Mouse (Mus musculus) embryonic facial prominence, embryonic 14.5 days (tissue): Measurements from ENCODE around the gene Slc35f3. TPM values are rescaled to one million over a fixed set of nuclear protein-coding genes. Genes with fewer than 3 reads are reported as not detected.

Experiments used
- ATAC-seq: fragments of 200-750 bp; cut with Nextera tagmentation; 2 replicates; pipeline ENCODE4 v1.8.0; 2017; ENCODE audit warnings: low read depth, moderate number of reproducible peaks, moderate TSS enrichment
- DNase-seq: peaks from one replicate; pipeline ENCODE4 v3.0.0-alpha.2; 2015; ENCODE audit warnings: low spot score
- H3K27ac ChIP-seq: fragments of 300-500 bp; sonication (generic); replicated peaks from 2 replicates; pipeline ENCODE4 v1.5.1; 2014; ENCODE audit warnings: low read depth, mild to moderate bottlenecking, low read length, moderate library complexity
- H3K27me3 ChIP-seq: fragments of 300-500 bp; sonication (generic); replicated peaks from 2 replicates; pipeline ENCODE4 v1.6.1; 2014; ENCODE audit warnings: low read length; ENCODE audit not compliant: control insufficient read depth, insufficient read depth
- H3K36me3 ChIP-seq: fragments of 300-500 bp; sonication (generic); 2 replicates; pipeline ENCODE4 v1.6.1; 2014; ENCODE audit warnings: low read length, mixed read lengths; ENCODE audit not compliant: control insufficient read depth, insufficient read depth
- H3K4me1 ChIP-seq: fragments of 300-500 bp; sonication (generic); 2 replicates; pipeline ENCODE4 v1.6.1; 2014; ENCODE audit warnings: antibody characterized with exemption, low read length; ENCODE audit not compliant: control insufficient read depth, insufficient read depth
- H3K4me2 ChIP-seq: fragments of 300-500 bp; sonication (generic); 2 replicates; pipeline ENCODE4 v1.6.1; 2014; ENCODE audit warnings: low read depth, mild to moderate bottlenecking, low read length, moderate library complexity, mixed read lengths
- H3K4me3 ChIP-seq: fragments of 300-500 bp; sonication (generic); 2 replicates; pipeline ENCODE4 v1.5.1; 2014; ENCODE audit warnings: low read depth, mild to moderate bottlenecking, low read length
- H3K9ac ChIP-seq: fragments of 300-500 bp; sonication (generic); 2 replicates; pipeline ENCODE4 v1.6.1; 2014; ENCODE audit warnings: low read depth, mild to moderate bottlenecking, low read length, moderate library complexity, mixed read lengths
- H3K9me3 ChIP-seq: fragments of 300-500 bp; sonication (generic); 2 replicates; pipeline ENCODE4 v1.6.1; 2016; ENCODE audit warnings: low read length; ENCODE audit not compliant: control insufficient read depth
- WGBS: fragments of 180-500 bp; shearing (Covaris S2); extraction: QIAGEN DNeasy Blood & Tissue Kit; methylation state at CpG from one replicate; pipeline ENCODE4 v1.1.7; 2014; 5-methylcytosine and 5-hydroxymethylcytosine counted together
- polyA plus RNA-seq: library from polyadenylated mRNA; unstranded; fragments of >200 nt; fragmentation: Nextera tagmentation; extraction: Ambion mirVana; gene quantifications from 2 replicates; pipeline ENCODE4 v1.2.1, GENCODE M21; 2014

The Slc35f3 gene
- polyA plus RNA-seq, 1 experiment from 2014 or later, result 1.2 TPM

DNA sequence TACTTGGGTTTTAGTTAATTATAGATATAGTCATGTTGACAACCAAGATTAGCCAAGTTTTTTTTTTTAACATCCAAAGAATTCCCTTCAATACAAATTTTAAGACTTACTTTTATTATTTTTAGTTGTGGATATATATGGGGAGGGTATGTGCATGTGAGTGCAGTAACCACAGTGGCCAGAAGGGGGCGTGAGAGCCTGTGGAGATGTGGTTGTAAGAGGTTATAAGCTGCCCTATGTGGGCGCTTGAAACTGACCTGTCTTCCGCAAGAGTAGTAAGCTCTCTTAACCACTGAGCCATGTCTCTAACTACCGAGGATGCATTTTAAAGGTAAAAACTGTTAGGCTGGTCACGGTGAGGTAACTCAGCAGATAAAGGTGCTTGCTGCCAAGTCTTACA lies 45.1 kb downstream of the Slc35f3 start:
- ATAC-seq (no peak), DNase-seq (no peak)
- Histone ChIP-seq H3K27ac (no peak overlapping the region), H3K4me2 (no peak overlapping the region), H3K36me3 (no peaks in the 10 kb centered on the region), H3K27me3 (no peaks in the 10 kb centered on the region), H3K9me3 (no peaks in the 10 kb centered on the region), H3K4me1 (no peaks in the 10 kb centered on the region), H3K4me3 (no peak overlapping the region), H3K9ac (no peak overlapping the region)
- 80% methylated on average over 5 of the region's 5 CpGs for WGBS

- Histone ChIP-seq H3K4me2 (no peak overlapping the region), H3K4me1 (no peaks in the 10 kb centered on the region), H3K27me3 (no peaks in the 10 kb centered on the region), H3K9me3 (no peaks in the 10 kb centered on the region), H3K36me3 (no peaks in the 10 kb centered on the region), H3K4me3 (no peak overlapping the region), H3K9ac (no peak overlapping the region), H3K27ac (no peak overlapping the region)
- no peak for ATAC-seq
- DNase-seq, result no peak
- WGBS, result 43% methylated on average over 4 of the region's 4 CpGs
Measured at GRCm38 (mm10) chr8:126345100-126345499, 46.7 kb downstream of the Slc35f3 start.

DNA sequence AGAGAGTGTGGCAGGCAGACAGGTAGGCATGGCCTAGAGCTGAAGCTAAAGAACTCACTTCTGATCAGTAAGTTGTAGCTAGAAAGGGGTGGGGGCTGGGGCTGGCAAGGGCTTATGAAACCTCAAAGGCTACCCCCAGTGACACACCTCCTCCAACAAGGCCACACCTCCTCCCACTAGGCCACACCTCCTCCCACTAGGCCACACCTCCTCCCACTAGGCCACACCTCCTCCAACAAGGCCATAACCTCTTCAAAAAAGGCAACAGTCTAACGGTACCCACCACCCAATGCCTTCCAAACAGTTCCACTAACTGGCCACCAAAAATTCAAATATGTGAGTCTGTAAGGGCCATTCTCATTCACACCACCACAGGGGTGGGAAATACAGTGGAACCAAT lies 54.9 kb downstream of the Slc35f3 start:
- H3K4me2 ChIP-seq, result no peak overlapping the region
- H3K4me3 ChIP-seq, result no peak overlapping the region
- H3K4me1 ChIP-seq, result no peaks in the 10 kb centered on the region
- ATAC-seq (no peak), DNase-seq (no peak)
- H3K9me3 ChIP-seq, result peaks cover 5% of the 10 kb centered on the region; the same call in 1 of the 2 replicates
- H3K36me3 ChIP-seq, result no peaks in the 10 kb centered on the region
- H3K9ac ChIP-seq, result no peak overlapping the region
- no peak overlapping the region for H3K27ac ChIP-seq
- no peaks in the 10 kb centered on the region for H3K27me3 ChIP-seq
- 74% methylated on average over 1 of the region's 1 CpGs for WGBS

DNA sequence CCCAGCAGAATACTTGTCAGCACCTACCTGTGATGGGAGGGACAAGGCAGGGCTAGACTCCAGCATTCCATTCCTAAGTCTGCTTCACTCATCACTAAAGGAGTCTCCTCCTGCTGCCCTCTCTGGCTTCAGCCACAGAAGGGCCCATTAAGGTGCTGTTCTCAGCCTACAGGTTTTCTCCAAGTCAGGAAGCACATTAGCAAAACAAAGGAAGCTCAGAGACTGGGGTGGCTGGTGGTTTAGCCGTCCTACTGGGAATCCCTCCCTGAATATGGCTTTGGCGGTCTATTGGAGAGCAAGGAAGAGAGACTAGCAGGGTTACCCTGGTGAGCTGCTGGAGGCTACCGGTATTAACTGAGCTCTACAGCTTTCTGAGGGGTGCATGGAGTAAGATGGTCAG lies 59.6 kb downstream of the Slc35f3 start:
- H3K4me3 ChIP-seq, result no peak overlapping the region
- no peaks in the 10 kb centered on the region for H3K27me3 ChIP-seq
- no peak for ATAC-seq
- no peak overlapping the region for H3K9ac ChIP-seq
- H3K4me1 ChIP-seq, result no peaks in the 10 kb centered on the region
- WGBS, result 30% methylated on average over 3 of the region's 3 CpGs
- H3K4me2 ChIP-seq, result no peak overlapping the region
- H3K27ac ChIP-seq, result no peak overlapping the region
- H3K9me3 ChIP-seq, result peaks cover 5% of the 10 kb centered on the region; the same call in 1 of the 2 replicates
- no peak for DNase-seq
- H3K36me3 ChIP-seq, result no peaks in the 10 kb centered on the region

DNA sequence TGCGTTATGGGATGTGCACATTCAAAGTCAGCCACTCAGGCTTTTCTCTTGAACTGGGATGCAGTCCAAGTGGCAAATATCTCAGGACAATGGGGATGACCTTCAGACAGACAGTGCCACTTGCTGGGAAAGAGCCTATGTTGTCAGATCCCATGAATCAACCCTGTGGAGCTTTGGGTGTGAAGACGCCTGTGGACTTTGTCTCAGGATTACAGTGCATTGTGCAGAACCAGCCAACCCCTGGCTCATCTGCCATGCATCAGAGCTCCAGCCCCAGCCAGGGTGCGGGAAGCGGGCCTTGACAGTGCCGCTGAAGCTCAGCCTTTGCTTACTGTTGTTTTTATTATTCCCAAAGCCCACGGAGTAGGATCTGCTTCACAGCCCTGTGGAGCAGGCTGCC lies 60.9 kb downstream of the Slc35f3 start:
- WGBS, result 67% methylated on average over 6 of the region's 6 CpGs
- Histone ChIP-seq H3K4me3 (no peak overlapping the region), H3K9ac (no peak overlapping the region), H3K9me3 (peaks cover 5% of the 10 kb centered on the region; the same call in 1 of the 2 replicates), H3K27me3 (no peaks in the 10 kb centered on the region), H3K36me3 (no peaks in the 10 kb centered on the region), H3K27ac (no peak overlapping the region), H3K4me1 (no peaks in the 10 kb centered on the region), H3K4me2 (no peak overlapping the region)
- ATAC-seq, result no peak
- DNase-seq, result no peak

DNA sequence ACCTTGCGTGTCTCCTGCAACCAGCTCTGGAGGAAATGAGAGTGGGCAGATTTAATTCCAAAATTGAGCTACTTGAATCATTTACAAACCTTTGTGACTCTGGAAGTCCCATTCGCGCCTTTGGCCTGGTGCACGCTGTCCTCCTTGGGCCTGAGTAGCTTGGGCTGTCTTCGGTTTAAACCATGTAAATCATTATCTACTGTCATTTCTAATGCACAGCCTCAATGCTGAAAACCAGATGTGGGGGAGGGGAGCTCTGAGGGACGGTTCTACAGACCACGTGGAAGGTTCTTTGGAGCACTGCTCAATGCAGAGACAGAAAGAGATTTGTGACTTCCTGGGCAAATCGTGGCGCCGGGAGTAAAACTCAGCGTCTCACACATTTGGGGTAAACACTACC lies 61.7 kb downstream of the Slc35f3 start:
- no peaks in the 10 kb centered on the region for H3K36me3 ChIP-seq
- peaks cover 5% of the 10 kb centered on the region; the same call in 1 of the 2 replicates for H3K9me3 ChIP-seq
- H3K4me1 ChIP-seq, result no peaks in the 10 kb centered on the region
- no peak overlapping the region for H3K4me2 ChIP-seq
- 61% methylated on average over 11 of the region's 11 CpGs for WGBS
- H3K27ac ChIP-seq, result no peak overlapping the region
- H3K9ac ChIP-seq, result no peak overlapping the region
- DNase-seq (no peak), ATAC-seq (no peak)
- no peak overlapping the region for H3K4me3 ChIP-seq
- H3K27me3 ChIP-seq, result no peaks in the 10 kb centered on the region

DNA sequence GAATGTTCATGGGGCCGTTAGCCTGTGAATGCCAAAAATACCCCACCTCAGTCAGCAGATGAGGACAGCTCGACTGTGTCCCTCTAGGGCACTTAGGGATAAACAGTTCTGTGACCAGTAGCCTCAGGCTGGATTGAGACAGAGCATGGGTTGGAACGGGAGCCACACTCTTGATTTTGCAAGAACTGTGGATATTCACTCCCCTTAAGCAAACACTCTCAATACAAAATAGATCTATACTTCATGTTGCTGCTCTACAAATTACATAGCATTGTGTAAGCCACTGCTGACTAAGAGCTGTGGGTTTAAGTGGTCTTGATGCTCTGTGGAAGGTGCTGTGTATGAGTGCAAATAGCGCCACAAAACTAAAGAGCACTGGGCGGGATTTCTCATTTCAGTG lies 62.3 kb downstream of the Slc35f3 start:
- 66% methylated on average over 5 of the region's 5 CpGs for WGBS
- Histone ChIP-seq H3K9ac (no peak overlapping the region), H3K4me1 (no peaks in the 10 kb centered on the region), H3K4me2 (no peak overlapping the region), H3K9me3 (peaks cover 5% of the 10 kb centered on the region; the same call in 1 of the 2 replicates), H3K36me3 (no peaks in the 10 kb centered on the region), H3K27ac (no peak overlapping the region), H3K27me3 (no peaks in the 10 kb centered on the region), H3K4me3 (no peak overlapping the region)
- ATAC-seq (no peak), DNase-seq (no peak)

- H3K9ac ChIP-seq, result no peak overlapping the region
- no peaks in the 10 kb centered on the region for H3K9me3 ChIP-seq
- no peak overlapping the region for H3K27ac ChIP-seq
- no peaks in the 10 kb centered on the region for H3K36me3 ChIP-seq
- no peak overlapping the region for H3K4me3 ChIP-seq
- no peaks in the 10 kb centered on the region for H3K27me3 ChIP-seq
- no peaks in the 10 kb centered on the region for H3K4me1 ChIP-seq
- DNase-seq (no peak), ATAC-seq (no peak)
- no peak overlapping the region for H3K4me2 ChIP-seq
- WGBS, result 60% methylated on average over 3 of the region's 3 CpGs
Measured at GRCm38 (mm10) chr8:126366251-126366650, 67.9 kb downstream of the Slc35f3 start.

- no peak overlapping the region for H3K4me3 ChIP-seq
- no peaks in the 10 kb centered on the region for H3K27me3 ChIP-seq
- no peak overlapping the region for H3K27ac ChIP-seq
- WGBS, result 72% methylated on average over 10 of the region's 10 CpGs
- no peaks in the 10 kb centered on the region for H3K4me1 ChIP-seq
- H3K9me3 ChIP-seq, result no peaks in the 10 kb centered on the region
- no peak overlapping the region for H3K4me2 ChIP-seq
- DNase-seq, result peak; percentile 12
- no peaks in the 10 kb centered on the region for H3K36me3 ChIP-seq
- no peak for ATAC-seq
- H3K9ac ChIP-seq, result no peak overlapping the region
Measured at GRCm38 (mm10) chr8:126368349-126369054, 70.1 kb downstream of the Slc35f3 start.
